Mouse (Mus musculus) liver, postnatal 0 days (tissue): ENCODE results near the gene St8sia1.

Source experiments
- CTCF ChIP-seq: sonication (generic); IDR thresholded peaks from 2 replicates; pipeline ENCODE4 v1.5.1; 2016; ENCODE audit warnings: antibody characterized with exemption, low read depth
- EP300 ChIP-seq: IDR thresholded peaks from 2 replicates; pipeline ENCODE4 v1.6.1; 2016; ENCODE audit warnings: antibody characterized with exemption, low read depth, mild to moderate bottlenecking

DNA sequence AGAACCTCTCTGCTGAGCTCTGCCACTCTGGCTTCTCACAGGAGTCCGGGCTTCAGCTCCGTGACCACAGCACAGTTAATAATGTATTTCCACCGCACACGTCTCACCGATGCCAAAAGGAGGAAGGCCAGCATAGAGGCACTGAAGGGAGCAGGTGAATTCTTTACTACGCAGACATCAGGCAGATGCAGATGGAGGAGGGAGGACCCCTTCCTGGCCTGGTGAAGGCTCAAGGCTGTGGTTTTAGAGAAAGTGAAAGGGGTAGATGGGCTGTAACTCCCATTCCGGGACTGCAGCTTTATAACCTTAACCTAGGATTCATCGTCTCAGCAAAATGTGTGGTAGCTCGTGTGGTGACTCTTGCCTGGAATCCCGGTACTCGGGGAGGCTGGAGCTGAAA, 13.9 kb downstream of the St8sia1 start:
- TF ChIP-seq CTCF (no peak), EP300 (no peak)
